Mouse (Mus musculus): ENCODE results near the gene Irf4.

The Irf4 gene

DNA sequence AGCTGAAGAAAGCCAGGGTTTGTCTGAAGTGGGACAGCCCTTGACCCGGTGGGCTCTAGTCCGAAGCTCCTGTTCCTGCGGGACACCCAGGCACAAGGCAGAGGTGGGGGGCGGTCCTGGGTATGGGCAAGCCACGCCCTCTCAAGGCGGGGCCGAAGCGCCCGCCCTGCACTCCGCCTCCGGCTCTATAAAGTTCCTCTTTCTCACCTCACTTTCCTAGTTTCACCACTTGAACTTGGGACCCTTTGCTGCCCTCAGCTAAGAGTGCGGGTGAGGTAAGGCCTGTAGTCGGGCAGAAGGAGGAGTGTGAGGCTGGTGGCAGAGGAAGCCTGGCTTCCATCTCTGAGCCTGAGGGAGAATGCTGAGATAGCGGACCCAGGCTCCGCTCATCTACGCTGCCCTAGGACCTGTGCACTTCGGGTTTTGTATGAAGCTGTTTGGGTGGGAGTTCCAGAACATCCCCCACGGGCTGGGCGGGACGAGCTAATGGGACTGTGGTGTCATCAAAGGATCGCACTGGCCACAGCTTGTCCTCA is at the start of gene Irf4:
Gene Irf4 (plus strand): TSS at position 206 of the 536 bp plus-strand sequence.
- no peak for DNase-seq (ENCODE audit: low read depth, low spot score)

DNA sequence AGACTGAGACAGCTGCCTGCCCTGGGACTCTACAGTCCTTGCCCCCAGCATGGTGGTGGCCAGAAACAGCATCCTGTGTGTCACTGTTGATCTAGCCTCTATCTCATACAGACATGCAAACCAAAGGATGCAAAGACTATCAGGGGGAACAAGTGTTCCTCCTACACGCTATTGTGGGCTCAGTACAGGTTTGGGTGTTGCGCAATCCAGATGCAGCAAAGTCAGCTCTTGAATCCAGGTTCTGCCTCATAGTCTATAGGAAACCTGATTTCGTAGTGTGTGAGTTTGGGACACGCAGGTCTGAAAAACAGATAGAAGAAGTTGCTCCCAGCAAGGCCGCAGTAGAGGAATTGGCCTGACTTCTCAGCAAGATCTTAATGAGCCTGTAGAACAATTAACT is 46.3 kb upstream of the Irf4 start:
- DNase-seq (ENCODE audit: low read depth, low spot score): no peak

- DNase-seq (ENCODE audit: low read depth, low spot score): no peak
Observed at GRCm38 (mm10) chr13:30704246-30705095, 44.6 kb upstream of the Irf4 start.

- DNase-seq (ENCODE audit: low read depth, low spot score): no peak
Observed at GRCm38 (mm10) chr13:30711066-30711465, 38.0 kb upstream of the Irf4 start.

DNA sequence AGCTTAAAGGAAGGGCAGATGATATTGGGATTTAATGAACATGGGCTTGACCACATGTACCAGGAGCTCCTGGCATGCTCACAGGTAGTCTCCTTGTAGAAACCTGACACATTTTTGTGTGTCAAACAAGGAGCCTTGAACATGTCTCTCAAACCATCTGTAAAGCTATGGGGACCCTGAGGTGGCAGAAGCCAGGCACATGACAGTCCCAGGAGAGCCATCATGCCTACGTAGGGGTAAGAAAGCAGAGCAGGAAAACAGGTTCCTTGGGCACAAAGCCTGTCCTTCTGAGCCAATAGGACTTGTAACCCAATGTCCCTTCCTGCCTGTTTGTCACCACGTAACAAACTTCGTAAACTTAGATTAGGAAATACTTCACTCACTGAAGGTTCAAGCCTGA is 37.3 kb upstream of the Irf4 start:
- no peak for DNase-seq (ENCODE audit: low read depth, low spot score)

GRCm38 (mm10) chr13:30712280-30712679 is 36.7 kb upstream of the Irf4 start:
- no peak for DNase-seq (ENCODE audit: low read depth, low spot score)

GRCm38 (mm10) chr13:30713621-30714020 is 35.4 kb upstream of the Irf4 start:
- DNase-seq (ENCODE audit: low read depth, low spot score): no peak

- no peak for DNase-seq (ENCODE audit: low read depth, low spot score)
Observed at GRCm38 (mm10) chr13:30714552-30714951, 34.5 kb upstream of the Irf4 start.

DNA sequence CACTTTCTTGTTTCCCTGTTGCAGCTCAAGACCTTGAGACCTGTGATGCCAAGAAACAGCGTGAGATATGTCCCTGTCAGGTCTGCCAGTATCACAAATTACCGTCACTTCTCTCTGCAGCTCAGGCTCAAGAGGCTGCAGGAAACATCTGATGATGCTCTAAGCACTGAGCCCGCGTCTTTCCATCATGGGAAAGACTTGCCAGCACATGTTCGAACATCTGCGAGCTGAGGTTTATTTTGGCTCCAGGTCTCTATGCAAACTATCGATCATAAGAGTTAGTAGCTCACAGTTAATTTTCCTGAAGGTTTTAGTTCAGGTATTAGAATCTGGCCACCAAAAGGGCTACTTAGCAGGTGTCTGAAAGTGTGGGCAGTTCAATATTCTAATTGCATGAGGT is 34.0 kb upstream of the Irf4 start:
- DNase-seq (ENCODE audit: low read depth, low spot score): no peak

GRCm38 (mm10) chr13:30715573-30715972 is 33.5 kb upstream of the Irf4 start:
- no peak for DNase-seq (ENCODE audit: low read depth, low spot score)

- DNase-seq (ENCODE audit: low read depth, low spot score): no peak
Observed at GRCm38 (mm10) chr13:30716611-30717010, 32.4 kb upstream of the Irf4 start.

GRCm38 (mm10) chr13:30722601-30723000 is 26.4 kb upstream of the Irf4 start:
- DNase-seq (ENCODE audit: low read depth, low spot score): no peak

- no peak for DNase-seq (ENCODE audit: low read depth, low spot score)
Observed at GRCm38 (mm10) chr13:30723258-30723657, 25.8 kb upstream of the Irf4 start.

GRCm38 (mm10) chr13:30723858-30724257 is 25.2 kb upstream of the Irf4 start:
- DNase-seq (ENCODE audit: low read depth, low spot score): no peak

DNA sequence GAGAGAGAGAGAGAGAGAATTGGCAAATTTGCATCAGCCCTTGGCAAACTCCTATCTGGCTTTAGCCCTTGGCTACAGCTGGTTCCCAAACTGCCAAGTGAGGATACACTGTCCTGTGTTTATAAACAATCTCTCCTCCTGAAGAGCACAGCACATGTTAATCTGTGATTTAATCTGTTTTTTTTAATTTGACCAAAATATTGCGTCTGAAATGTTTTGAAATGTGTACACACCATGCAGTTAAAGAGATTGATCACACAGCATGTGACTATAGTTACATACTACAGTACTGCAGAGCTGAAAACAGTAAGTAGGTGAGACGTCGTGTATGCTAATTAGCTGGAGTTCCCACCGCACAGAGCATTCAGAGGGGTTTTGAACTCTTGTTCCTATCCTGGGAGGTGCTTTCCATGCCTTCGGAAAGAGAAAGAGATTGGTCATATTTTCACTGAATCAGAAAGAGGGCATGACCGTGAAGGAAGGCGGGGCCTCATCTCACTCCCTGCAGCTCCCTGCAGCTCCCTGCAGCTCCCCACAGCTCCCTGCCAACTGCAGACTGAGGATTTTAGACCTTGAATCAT is 24.2 kb upstream of the Irf4 start:
- DNase-seq (ENCODE audit: low read depth, low spot score): peak; percentile 55

- DNase-seq (ENCODE audit: low read depth, low spot score): peak; percentile 71
Observed at GRCm38 (mm10) chr13:30726879-30727278, 22.1 kb upstream of the Irf4 start.

DNA sequence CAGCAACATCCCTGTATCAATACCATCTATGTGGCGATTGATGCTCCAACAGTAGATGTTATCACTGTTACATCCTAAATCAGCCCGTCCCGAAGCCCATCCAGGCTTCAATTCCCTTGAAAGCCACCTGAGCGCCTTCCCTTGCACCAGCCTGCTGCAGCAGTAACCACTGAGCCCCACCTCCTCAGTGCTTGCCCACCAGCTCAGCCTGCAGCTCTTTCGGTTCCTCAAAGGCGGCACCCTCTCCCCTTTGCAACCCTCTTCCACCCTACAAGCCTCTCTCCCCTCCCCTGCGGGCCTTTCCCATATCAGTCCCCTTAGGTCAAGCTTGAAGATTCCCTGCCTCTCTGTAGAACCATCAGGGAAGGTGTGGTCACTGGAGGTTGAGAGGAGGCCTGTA is 20.9 kb upstream of the Irf4 start:
- DNase-seq (ENCODE audit: low read depth, low spot score): no peak

- no peak for DNase-seq (ENCODE audit: low read depth, low spot score)
Observed at GRCm38 (mm10) chr13:30729245-30729644, 19.8 kb upstream of the Irf4 start.

GRCm38 (mm10) chr13:30730104-30730793 is 18.8 kb upstream of the Irf4 start:
- DNase-seq (ENCODE audit: low read depth, low spot score): peak; percentile 22

GRCm38 (mm10) chr13:30732709-30733445 is 16.1 kb upstream of the Irf4 start:
- no peak for DNase-seq (ENCODE audit: low read depth, low spot score)

DNA sequence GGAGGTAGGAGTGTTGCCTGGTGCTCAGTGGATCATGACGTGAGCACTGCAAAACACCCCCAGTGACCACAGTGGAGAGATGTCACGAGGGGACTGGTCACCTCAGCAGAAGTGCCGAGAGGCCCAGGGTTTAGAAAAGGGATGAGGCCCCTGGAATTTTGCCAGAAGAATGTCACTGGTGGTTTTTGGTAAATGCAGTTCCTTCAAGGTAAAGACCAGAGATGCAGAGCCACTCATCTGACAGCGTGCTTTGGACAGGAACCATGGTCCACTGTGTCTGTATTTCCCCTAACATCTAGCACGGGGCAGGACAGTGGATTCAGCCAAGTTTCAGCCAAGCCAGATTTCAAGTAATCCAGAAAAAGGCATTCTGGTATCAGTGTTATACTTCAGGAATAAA is 12.3 kb upstream of the Irf4 start:
- DNase-seq (ENCODE audit: low read depth, low spot score): no peak

DNA sequence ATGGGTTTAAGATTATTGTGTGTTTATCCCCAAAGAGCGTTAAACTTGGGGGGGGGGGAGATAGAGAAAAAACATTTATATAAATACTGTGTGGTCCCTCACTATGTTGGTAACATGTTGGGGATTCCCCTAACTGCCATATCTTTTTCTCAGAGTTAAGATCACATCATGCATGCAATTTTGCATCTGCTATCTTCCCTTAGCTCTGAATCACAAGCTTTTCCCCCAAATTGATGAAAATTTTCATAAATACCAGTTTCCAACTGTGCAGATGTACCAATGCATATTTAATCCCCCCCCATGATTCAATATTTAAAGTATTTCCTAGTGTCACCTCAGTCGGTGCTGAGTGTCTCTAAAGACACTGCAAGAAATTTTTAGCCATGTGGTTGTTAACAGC is 11.8 kb upstream of the Irf4 start:
- DNase-seq (ENCODE audit: low read depth, low spot score): no peak

Measured in 3T3-L1 (cell line).